Mouse (Mus musculus): ENCODE results near the gene Itgb5. TPM values are rescaled to one million over a fixed set of nuclear protein-coding genes. Genes with fewer than 3 reads are reported as not detected.
A peak's percentile ranks its signal among the peaks of the same experiment; 100 is the strongest.

The Itgb5 gene
- polyA plus RNA-seq, 1 experiment from 2014 or later: 16.8 TPM

- Histone ChIP-seq H3K4me3 (ENCODE audit: low read length) (no peak overlapping the region; the same call in 1 of the 2 replicates), H3K27me3 (ENCODE audit: insufficient read depth, low read length) (peaks cover 6% of the 10 kb centered on the region; the same call in 1 of the 2 replicates), H3K4me2 (replicated peaks; ENCODE audit: low read depth, low read length) (peak overlapping the region; percentile 68), H3K9me3 (ENCODE audit: low read length) (no peaks in the 10 kb centered on the region), H3K9ac (replicated peaks; ENCODE audit: low read length) (no peak overlapping the region), H3K36me3 (ENCODE audit: insufficient read depth, low read length) (no peaks in the 10 kb centered on the region), H3K27ac (ENCODE audit: low read length) (peak overlapping the region; percentile 88), H3K4me1 (ENCODE audit: insufficient read depth, low read length) (peaks cover 44% of the 10 kb centered on the region)
- WGBS: 66% methylated on average over 6 of the region's 6 CpGs
- ATAC-seq (ENCODE audit: low FRiP score, low TSS enrichment): no peak
Measured at GRCm38 (mm10) chr16:33832057-33832456, 2.6 kb downstream of the Itgb5 start.

- H3K27ac ChIP-seq (ENCODE audit: low read length): peak overlapping the region; percentile 88
- peaks cover 44% of the 10 kb centered on the region for H3K4me1 ChIP-seq (ENCODE audit: insufficient read depth, low read length)
- WGBS: 6% methylated on average over 21 of the region's 21 CpGs
- H3K9ac ChIP-seq (replicated peaks; ENCODE audit: low read length): peak overlapping the region; percentile 60
- H3K4me3 ChIP-seq (ENCODE audit: low read length): peak overlapping the region; percentile 33
- 0 out of 2 replicates have a peak, but pooled peaks have one; percentile 19 for ATAC-seq (ENCODE audit: low FRiP score, low TSS enrichment)
- H3K9me3 ChIP-seq (ENCODE audit: low read length): no peaks in the 10 kb centered on the region
- 0 out of 2 replicates have a peak, but pooled peaks cover 1% of the 10 kb centered on the region for H3K27me3 ChIP-seq (ENCODE audit: insufficient read depth, low read length)
- H3K36me3 ChIP-seq (ENCODE audit: insufficient read depth, low read length): no peaks in the 10 kb centered on the region
- H3K4me2 ChIP-seq (replicated peaks; ENCODE audit: low read depth, low read length): peak overlapping the region; percentile 68
Measured at GRCm38 (mm10) chr16:33832728-33833428, 3.4 kb downstream of the Itgb5 start.

GRCm38 (mm10) chr16:33833429-33833753, 3.9 kb downstream of the Itgb5 start:
- Histone ChIP-seq H3K36me3 (ENCODE audit: insufficient read depth, low read length) (no peaks in the 10 kb centered on the region), H3K4me1 (ENCODE audit: insufficient read depth, low read length) (peaks cover 44% of the 10 kb centered on the region), H3K9ac (replicated peaks; ENCODE audit: low read length) (peak overlapping the region; percentile 60), H3K9me3 (ENCODE audit: low read length) (no peaks in the 10 kb centered on the region), H3K27me3 (ENCODE audit: insufficient read depth, low read length) (no peaks in the 10 kb centered on the region), H3K4me2 (replicated peaks; ENCODE audit: low read depth, low read length) (peak overlapping the region; percentile 68), H3K4me3 (ENCODE audit: low read length) (peak overlapping the region; percentile 33), H3K27ac (ENCODE audit: low read length) (peak overlapping the region; percentile 88)
- ATAC-seq (ENCODE audit: low FRiP score, low TSS enrichment): no peak
- 9% methylated on average over 5 of the region's 5 CpGs for WGBS

GRCm38 (mm10) chr16:33833781-33834482, 4.5 kb downstream of the Itgb5 start:
- Histone ChIP-seq H3K4me1 (ENCODE audit: insufficient read depth, low read length) (peaks cover 43% of the 10 kb centered on the region), H3K27ac (ENCODE audit: low read length) (peak overlapping the region; percentile 88), H3K27me3 (ENCODE audit: insufficient read depth, low read length) (no peaks in the 10 kb centered on the region), H3K36me3 (ENCODE audit: insufficient read depth, low read length) (no peaks in the 10 kb centered on the region), H3K4me2 (replicated peaks; ENCODE audit: low read depth, low read length) (peak overlapping the region; percentile 68), H3K4me3 (ENCODE audit: low read length) (peak overlapping the region; percentile 33), H3K9me3 (ENCODE audit: low read length) (no peaks in the 10 kb centered on the region), H3K9ac (replicated peaks; ENCODE audit: low read length) (peak overlapping the region; percentile 60)
- peak; percentile 56 for ATAC-seq (ENCODE audit: low FRiP score, low TSS enrichment)
- 4% methylated on average over 25 of the region's 25 CpGs for WGBS

GRCm38 (mm10) chr16:33836676-33837075, 7.2 kb downstream of the Itgb5 start:
- Histone ChIP-seq H3K9ac (replicated peaks; ENCODE audit: low read length) (no peak overlapping the region), H3K27me3 (ENCODE audit: insufficient read depth, low read length) (no peaks in the 10 kb centered on the region), H3K9me3 (ENCODE audit: low read length) (no peaks in the 10 kb centered on the region), H3K4me3 (ENCODE audit: low read length) (no peak overlapping the region), H3K4me2 (replicated peaks; ENCODE audit: low read depth, low read length) (no peak overlapping the region), H3K4me1 (ENCODE audit: insufficient read depth, low read length) (peaks cover 44% of the 10 kb centered on the region), H3K36me3 (ENCODE audit: insufficient read depth, low read length) (no peaks in the 10 kb centered on the region), H3K27ac (ENCODE audit: low read length) (no peak overlapping the region)
- no peak for ATAC-seq (ENCODE audit: low FRiP score, low TSS enrichment)
- WGBS: 83% methylated on average over 3 of the region's 3 CpGs

- Histone ChIP-seq H3K9ac (replicated peaks; ENCODE audit: low read length) (no peak overlapping the region), H3K27ac (ENCODE audit: low read length) (no peak overlapping the region), H3K4me3 (ENCODE audit: low read length) (no peak overlapping the region), H3K4me2 (replicated peaks; ENCODE audit: low read depth, low read length) (no peak overlapping the region), H3K4me1 (ENCODE audit: insufficient read depth, low read length) (peaks cover 41% of the 10 kb centered on the region), H3K27me3 (ENCODE audit: insufficient read depth, low read length) (no peaks in the 10 kb centered on the region), H3K36me3 (ENCODE audit: insufficient read depth, low read length) (no peaks in the 10 kb centered on the region), H3K9me3 (ENCODE audit: low read length) (no peaks in the 10 kb centered on the region)
- 64% methylated on average over 3 of the region's 3 CpGs for WGBS
- no peak for ATAC-seq (ENCODE audit: low FRiP score, low TSS enrichment)
Measured at GRCm38 (mm10) chr16:33837191-33837590, 7.7 kb downstream of the Itgb5 start.

GRCm38 (mm10) chr16:33840616-33841015, 11.2 kb downstream of the Itgb5 start:
- no peaks in the 10 kb centered on the region for H3K9me3 ChIP-seq (ENCODE audit: low read length)
- H3K36me3 ChIP-seq (ENCODE audit: insufficient read depth, low read length): no peaks in the 10 kb centered on the region
- no peak overlapping the region for H3K9ac ChIP-seq (replicated peaks; ENCODE audit: low read length)
- H3K27ac ChIP-seq (ENCODE audit: low read length): no peak overlapping the region
- 47% methylated on average over 6 of the region's 6 CpGs for WGBS
- no peak overlapping the region for H3K4me3 ChIP-seq (ENCODE audit: low read length)
- no peak overlapping the region for H3K4me2 ChIP-seq (replicated peaks; ENCODE audit: low read depth, low read length)
- peaks cover 14% of the 10 kb centered on the region; the same call in 1 of the 2 replicates for H3K4me1 ChIP-seq (ENCODE audit: insufficient read depth, low read length)
- no peaks in the 10 kb centered on the region for H3K27me3 ChIP-seq (ENCODE audit: insufficient read depth, low read length)
- no peak for ATAC-seq (ENCODE audit: low FRiP score, low TSS enrichment)

- no peak for ATAC-seq (ENCODE audit: low FRiP score, low TSS enrichment)
- Histone ChIP-seq H3K36me3 (ENCODE audit: insufficient read depth, low read length) (peaks cover 4% of the 10 kb centered on the region; the same call in 1 of the 2 replicates), H3K4me2 (replicated peaks; ENCODE audit: low read depth, low read length) (no peak overlapping the region), H3K9ac (replicated peaks; ENCODE audit: low read length) (no peak overlapping the region), H3K4me3 (ENCODE audit: low read length) (no peak overlapping the region), H3K27me3 (ENCODE audit: insufficient read depth, low read length) (no peaks in the 10 kb centered on the region), H3K4me1 (ENCODE audit: insufficient read depth, low read length) (peaks cover 14% of the 10 kb centered on the region; the same call in 1 of the 2 replicates), H3K27ac (ENCODE audit: low read length) (0 out of 2 replicates have a peak overlapping the region, but pooled peaks have one; percentile 12), H3K9me3 (ENCODE audit: low read length) (peaks cover 3% of the 10 kb centered on the region; the same call in 1 of the 2 replicates)
- 67% methylated on average over 12 of the region's 12 CpGs for WGBS
Measured at GRCm38 (mm10) chr16:33842081-33842880, 12.8 kb downstream of the Itgb5 start.

- Histone ChIP-seq H3K4me3 (ENCODE audit: low read length) (no peak overlapping the region), H3K9ac (replicated peaks; ENCODE audit: low read length) (no peak overlapping the region), H3K4me2 (replicated peaks; ENCODE audit: low read depth, low read length) (no peak overlapping the region), H3K36me3 (ENCODE audit: insufficient read depth, low read length) (peaks cover 4% of the 10 kb centered on the region; the same call in 1 of the 2 replicates), H3K4me1 (ENCODE audit: insufficient read depth, low read length) (peaks cover 14% of the 10 kb centered on the region; the same call in 1 of the 2 replicates), H3K27me3 (ENCODE audit: insufficient read depth, low read length) (no peaks in the 10 kb centered on the region), H3K9me3 (ENCODE audit: low read length) (peaks cover 3% of the 10 kb centered on the region; the same call in 1 of the 2 replicates), H3K27ac (ENCODE audit: low read length) (no peak overlapping the region)
- no peak for ATAC-seq (ENCODE audit: low FRiP score, low TSS enrichment)
- WGBS: 66% methylated on average over 4 of the region's 4 CpGs
Measured at GRCm38 (mm10) chr16:33844150-33844611, 14.7 kb downstream of the Itgb5 start.

Measured in kidney, embryonic 16.5 days (tissue).